Mouse (Mus musculus) spleen, adult 2 months (tissue): ENCODE measurements around the gene Zfp541. TPM values are rescaled to one million over a fixed set of nuclear protein-coding genes. Genes with fewer than 3 reads are reported as not detected.

Source experiments
- DNase-seq, 2 experiments: peaks; one replicate each; pipeline versions ENCODE4 v3.0.0 to v3.0.0-alpha.2; 2012 to 2021; ENCODE audit warnings: low spot score in 2 of 2, low read depth in 1 of 2
- H3K27ac ChIP-seq: fragments of 200-500 bp; 2 replicates; pipeline ENCODE4 v1.5.1; 2012; ENCODE audit warnings: low read length, inconsistent platforms; ENCODE audit not compliant: insufficient read depth
- H3K27me3 ChIP-seq: fragments of 200-500 bp; 2 replicates; pipeline ENCODE4 v1.6.1; 2012; ENCODE audit warnings: mild to moderate bottlenecking, moderate library complexity, low read length, inconsistent platforms; ENCODE audit not compliant: control insufficient read depth, insufficient read depth
- H3K36me3 ChIP-seq: fragments of 200-500 bp; 2 replicates; pipeline ENCODE4 v1.6.1; 2012; ENCODE audit warnings: mild to moderate bottlenecking, low read length, inconsistent platforms; ENCODE audit not compliant: control insufficient read depth, insufficient read depth
- H3K4me1 ChIP-seq: fragments of 200-500 bp; 2 replicates; pipeline ENCODE4 v1.6.1; 2011; ENCODE audit warnings: inconsistent platforms; ENCODE audit not compliant: control insufficient read depth, insufficient read depth, insufficient read length
- H3K4me3 ChIP-seq: fragments of 200-500 bp; 2 replicates; pipeline ENCODE4 v1.5.1; 2011; ENCODE audit warnings: mild to moderate bottlenecking, inconsistent platforms; ENCODE audit not compliant: insufficient read depth, insufficient read length; ENCODE audit errors: extremely low read depth
- CTCF ChIP-seq: fragments of 200-500 bp; IDR thresholded peaks from 2 replicates; pipeline ENCODE4 v1.5.1; 2011; ENCODE audit warnings: mild to moderate bottlenecking, inconsistent platforms; ENCODE audit not compliant: insufficient read depth, insufficient read length, insufficient replicate concordance; ENCODE audit errors: extremely low read depth
- POLR2A ChIP-seq: fragments of 200-500 bp; IDR thresholded peaks from 2 replicates; pipeline ENCODE4 v1.6.1; 2011; ENCODE audit warnings: low read depth, low read length, inconsistent platforms
- WGBS: fragments of 180-500 bp; shearing (Covaris S2); methylation state at CpG from one replicate; pipeline ENCODE4 v1.1.7; 2018; 5-methylcytosine and 5-hydroxymethylcytosine counted together
- polyA plus RNA-seq: library from polyadenylated mRNA; depleted of rRNA; stranded (reverse); fragments of >200 nt; gene quantifications from 2 replicates; pipeline ENCODE4 v1.2.3, GENCODE M21; 2012

The Zfp541 gene
- polyA plus RNA-seq, 1 experiment = 0.02 TPM

- 76% methylated on average over 4 of the region's 4 CpGs for WGBS
- H3K36me3 ChIP-seq = no peaks in the 10 kb centered on the region
Observed at GRCm38 (mm10) chr7:16080581-16080980, 19.0 kb downstream of the Zfp541 start.

DNA sequence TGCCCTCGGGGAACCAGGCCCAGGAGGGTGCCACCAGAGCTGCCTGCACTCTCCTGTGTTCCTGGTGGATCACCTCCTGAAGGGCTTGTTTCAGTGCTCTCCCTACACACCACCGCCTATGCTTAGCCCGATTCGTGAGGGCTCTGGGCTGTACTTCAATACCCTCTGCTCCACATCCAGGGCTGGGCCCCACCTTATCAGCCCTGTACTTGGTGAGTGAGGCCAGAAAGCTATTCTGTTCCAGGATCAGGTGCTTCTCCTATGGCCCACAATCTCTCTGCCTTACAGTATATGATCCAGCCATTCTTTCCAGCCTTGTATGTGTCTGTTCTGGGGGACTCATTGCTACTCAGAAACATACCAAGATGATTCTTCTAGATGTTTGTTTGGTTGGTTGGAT is 21.7 kb downstream of the Zfp541 start:
- no peak overlapping the region for H3K27ac ChIP-seq
- H3K27me3 ChIP-seq = 0 out of 2 replicates have a peak, but pooled peaks cover 1% of the 10 kb centered on the region
- TF ChIP-seq POLR2A (no peak), CTCF (no peak)
- 70% methylated on average over 4 of the region's 4 CpGs for WGBS
- no peak overlapping the region for H3K4me3 ChIP-seq
- no peaks in the 10 kb centered on the region for H3K4me1 ChIP-seq
- no peak for DNase-seq
- H3K36me3 ChIP-seq = no peaks in the 10 kb centered on the region

More at GRCm38 (mm10) chr7:16080581-16080980, 19.0 kb downstream of the Zfp541 start:
- no peaks in the 10 kb centered on the region for H3K4me1 ChIP-seq
- H3K27me3 ChIP-seq = no peaks in the 10 kb centered on the region
- no peak for DNase-seq
- H3K27ac ChIP-seq = no peak overlapping the region
- H3K4me3 ChIP-seq = no peak overlapping the region
- no peak for TF ChIP-seq POLR2A
- TF ChIP-seq CTCF = no peak

GRCm38 (mm10) chr7:16087587-16087986 is 26.0 kb downstream of the Zfp541 start:
- WGBS = 78% methylated on average over 2 of the region's 2 CpGs
- H3K4me1 ChIP-seq = no peaks in the 10 kb centered on the region
- no peak for TF ChIP-seq CTCF
- no peak for TF ChIP-seq POLR2A
- no peaks in the 10 kb centered on the region for H3K36me3 ChIP-seq
- no peak for DNase-seq
- H3K27ac ChIP-seq = no peak overlapping the region
- 0 out of 2 replicates have a peak, but pooled peaks cover 1% of the 10 kb centered on the region for H3K27me3 ChIP-seq
- no peak overlapping the region for H3K4me3 ChIP-seq

DNA sequence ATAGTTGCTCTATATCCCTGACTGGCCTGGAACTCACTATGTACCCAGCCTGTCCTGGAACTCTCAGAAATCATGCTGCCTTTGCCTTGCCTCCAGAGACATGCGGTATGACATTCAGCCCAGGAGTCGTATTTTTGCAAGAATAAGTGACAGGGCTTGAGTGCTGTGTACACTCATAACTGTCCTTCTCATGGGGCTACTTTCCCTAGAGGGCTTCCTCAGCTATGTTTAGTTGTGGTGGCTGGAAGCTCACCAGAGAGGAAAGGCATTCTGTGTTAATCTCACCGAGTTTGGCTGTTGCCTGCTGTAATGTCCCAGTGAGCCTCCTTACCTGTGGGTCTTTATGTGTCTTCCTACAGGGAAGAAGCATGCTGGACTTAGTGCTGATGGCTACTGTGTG is 33.0 kb downstream of the Zfp541 start:
- WGBS = 65% methylated on average over 3 of the region's 3 CpGs
- DNase-seq = no peak
- TF ChIP-seq CTCF (no peak), POLR2A (no peak)

DNA sequence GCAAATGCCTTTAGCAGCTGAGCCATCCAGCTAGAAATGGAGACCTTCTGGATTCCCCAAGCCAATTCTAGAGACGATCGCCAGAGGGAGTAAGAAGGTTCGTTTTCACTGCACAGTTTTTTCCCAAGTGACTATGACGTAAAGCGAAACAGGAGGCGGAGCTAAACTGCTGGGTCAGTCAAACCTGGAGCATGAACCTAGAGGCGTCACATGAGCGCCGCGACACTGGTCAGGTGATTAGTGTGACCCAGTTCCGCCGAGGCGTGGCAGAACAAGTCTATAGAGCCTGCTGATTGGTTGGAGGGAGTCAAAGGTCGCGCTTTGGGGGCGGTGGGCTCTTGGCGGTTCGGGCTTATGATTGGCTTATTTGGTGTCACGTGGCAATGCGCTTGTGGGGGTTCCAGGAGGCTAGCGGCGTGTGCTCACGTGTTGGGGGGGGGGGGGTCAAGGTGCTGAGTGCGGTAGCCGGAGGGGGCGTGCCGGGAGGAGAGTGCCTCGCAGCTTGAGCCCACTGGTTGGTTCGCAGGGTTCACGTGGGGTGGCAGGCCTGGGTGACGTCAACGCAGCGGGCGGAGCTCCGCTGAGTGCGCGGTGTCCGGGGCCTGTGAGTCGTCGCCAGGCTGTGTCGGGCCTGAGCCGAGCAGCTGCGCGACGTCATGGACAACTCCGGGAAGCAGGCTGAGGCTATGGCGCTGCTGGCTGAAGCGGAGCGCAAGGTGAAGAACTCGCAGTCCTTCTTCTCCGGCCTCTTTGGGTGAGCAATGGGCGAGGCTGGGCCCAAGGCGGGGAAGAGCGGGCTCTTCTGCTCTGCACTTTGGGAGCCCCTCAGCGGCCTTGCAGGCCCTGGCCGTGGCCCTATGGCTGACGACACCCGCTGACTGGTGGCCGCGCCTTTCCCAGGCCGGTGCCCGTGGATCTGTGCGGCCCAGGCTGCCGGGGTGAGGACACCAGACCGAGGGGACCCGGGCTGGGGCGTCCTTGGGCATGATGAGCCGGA is 36.7 kb downstream of the Zfp541 start, which contains the start of gene Napa:
TSS of gene Napa (plus strand) at position 438 of the 997 bp plus-strand sequence.
- DNase-seq = peak; percentile 97 to 100
- peak within 1 kb of the TSS; percentile 92 for H3K27ac ChIP-seq
- under 1% methylated on average over 64 of the region's 68 CpGs for WGBS
- H3K36me3 ChIP-seq = no peaks in the 10 kb centered on the region
- TF ChIP-seq CTCF (peak; percentile 31; the same call in 1 of the 2 replicates), POLR2A (peak; percentile 94)
- H3K4me3 ChIP-seq = peak within 1 kb of the TSS; percentile 86
- peaks cover 11% of the 10 kb centered on the region; the same call in 1 of the 2 replicates for H3K4me1 ChIP-seq
- no peaks in the 10 kb centered on the region for H3K27me3 ChIP-seq

More for the DNA sequence above, 33.0 kb downstream of the Zfp541 start:
- Histone ChIP-seq H3K27ac (no peak overlapping the region), H3K27me3 (no peaks in the 10 kb centered on the region), H3K36me3 (no peaks in the 10 kb centered on the region), H3K4me3 (no peak overlapping the region), H3K4me1 (peaks cover 7% of the 10 kb centered on the region; the same call in 1 of the 2 replicates)

DNA sequence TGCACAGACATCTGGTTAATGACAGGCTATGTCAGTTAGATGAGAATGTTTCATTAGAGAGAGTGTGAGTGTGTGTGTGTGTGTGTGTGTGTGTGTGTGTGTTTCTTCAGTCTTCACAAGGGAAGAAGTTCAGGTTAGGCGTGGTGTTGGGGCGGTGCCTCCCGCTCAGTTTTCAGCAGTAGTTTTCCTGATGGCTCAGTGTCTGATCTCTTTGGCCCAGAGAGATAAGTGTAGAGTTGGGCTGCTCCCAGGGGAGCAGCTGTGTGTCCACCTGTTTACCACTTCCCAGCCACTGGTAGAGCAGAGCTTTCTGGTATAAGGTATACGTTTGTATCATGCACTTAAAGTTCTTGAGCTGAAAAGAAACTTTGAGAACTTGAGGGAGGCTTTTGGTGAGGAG is 38.3 kb downstream of the Zfp541 start:
- no peak for DNase-seq
- TF ChIP-seq CTCF (no peak), POLR2A (no peak)
- 78% methylated on average over 4 of the region's 4 CpGs for WGBS
- no peak overlapping the region for H3K4me3 ChIP-seq
- peaks cover 11% of the 10 kb centered on the region; the same call in 1 of the 2 replicates for H3K4me1 ChIP-seq
- peaks cover 3% of the 10 kb centered on the region; the same call in 1 of the 2 replicates for H3K36me3 ChIP-seq
- H3K27ac ChIP-seq = no peak overlapping the region
- H3K27me3 ChIP-seq = no peaks in the 10 kb centered on the region
